Mouse (Mus musculus) CH12.LX (cell line): ENCODE measurements at regions not wholly inside any gene's neighbourhood (a gene's known extent, or its start where the extent isn't known, plus 50 kb on each side); places are given as distances from the start of the nearest gene placed in this dataset.

Experiments
- DNase-seq: peaks from one replicate; pipeline ENCODE4 v3.0.0-alpha.2; 2013; ENCODE audit errors: extremely low read depth
- H3K27ac ChIP-seq: 2 replicates; pipeline ENCODE4 v1.5.1; 2012; ENCODE audit warnings: low read depth, mild to moderate bottlenecking, control low read depth, moderate library complexity; ENCODE audit not compliant: insufficient read depth
- H3K27me3 ChIP-seq: replicated peaks from 2 replicates; pipeline ENCODE3; 2012; ENCODE audit warnings: inconsistent platforms
- H3K36me3 ChIP-seq, 2 experiments: replicated peaks in 1 of 2; 2 replicates each; pipeline versions ENCODE3 to v1.6.1; 2012; ENCODE audit warnings: inconsistent platforms in 1 of 2, low read length in 1 of 2, mild to moderate bottlenecking in 1 of 2, mixed read lengths in 1 of 2, moderate library complexity in 1 of 2; ENCODE audit not compliant: control insufficient read depth in 1 of 2, insufficient read depth in 1 of 2
- H3K4me1 ChIP-seq, 2 experiments: 2 replicates each; pipeline ENCODE4 v1.6.1; 2012; ENCODE audit warnings: inconsistent platforms in 1 of 2, moderate library complexity in 1 of 2; ENCODE audit not compliant: insufficient read depth in 2 of 2, control insufficient read depth in 1 of 2
- H3K4me2 ChIP-seq: 2 replicates; pipeline ENCODE4 v1.6.1; 2012; ENCODE audit warnings: low read depth, mild to moderate bottlenecking, control low read depth; ENCODE audit not compliant: poor library complexity, insufficient read depth, severe bottlenecking
- H3K4me3 ChIP-seq, 3 experiments: fragments of 150-350 bp in 1 of 3; sonication (generic) in 1 of 3; replicated peaks in 1 of 3; 2 replicates each; pipeline versions ENCODE3 to v1.5.1; 2011 to 2012; ENCODE audit warnings: low read depth in 2 of 3, low read length in 2 of 3, mild to moderate bottlenecking in 2 of 3, moderate library complexity in 2 of 3, control low read depth in 1 of 3, improper control_type of control experiment in 1 of 3, inconsistent platforms in 1 of 3, mixed read lengths in 1 of 3; ENCODE audit not compliant: poor library complexity in 1 of 3
- H3K79me2 ChIP-seq: replicated peaks from 2 replicates; pipeline ENCODE4 v1.6.1; 2012; ENCODE audit warnings: mild to moderate bottlenecking, moderate library complexity; ENCODE audit not compliant: control insufficient read depth, poor library complexity, insufficient read depth, severe bottlenecking; ENCODE audit errors: extremely low read depth
- H3K9ac ChIP-seq: 2 replicates; pipeline ENCODE4 v1.6.1; 2012; ENCODE audit warnings: low read depth, mild to moderate bottlenecking, control low read depth, moderate library complexity; ENCODE audit not compliant: insufficient read depth
- H3K9me3 ChIP-seq: replicated peaks from 2 replicates; pipeline ENCODE3; 2012; ENCODE audit warnings: low read length, inconsistent platforms, mixed read lengths
- BHLHE40 ChIP-seq: IDR thresholded peaks from 2 replicates; pipeline ENCODE4 v1.6.1; 2011; ENCODE audit warnings: mild to moderate bottlenecking, low read depth, low read length, improper control_type of control experiment
- CHD1 ChIP-seq: IDR thresholded peaks from 2 replicates; pipeline ENCODE4 v1.6.1; 2012; ENCODE audit warnings: low read depth, low read length, improper control_type of control experiment, inconsistent platforms
- CTCF ChIP-seq, 2 experiments: IDR thresholded peaks in 1 of 2; conservative IDR thresholded peaks in 1 of 2; 2 replicates each; pipeline ENCODE4 v1.5.1; 2011 to 2012; ENCODE audit warnings: low read depth in 2 of 2, low read length in 2 of 2, improper control_type of control experiment in 1 of 2, inconsistent platforms in 1 of 2, mild to moderate bottlenecking in 1 of 2, moderate library complexity in 1 of 2
- ELF1 ChIP-seq: IDR thresholded peaks from 2 replicates; pipeline ENCODE4 v1.6.1; 2014; ENCODE audit warnings: low read depth, mild to moderate bottlenecking, inconsistent platforms, low read length, improper control_type of control experiment
- EP300 ChIP-seq: IDR thresholded peaks from 2 replicates; pipeline ENCODE4 v1.6.1; 2011; ENCODE audit warnings: low read length, improper control_type of control experiment
- ETS1 ChIP-seq: conservative IDR thresholded peaks from 2 replicates; pipeline ENCODE4 v1.6.1; 2012; ENCODE audit warnings: low read depth, mild to moderate bottlenecking, inconsistent platforms, low read length, improper control_type of control experiment, moderate library complexity
- HCFC1 ChIP-seq: IDR thresholded peaks from 2 replicates; pipeline ENCODE4 v1.6.1; 2012; ENCODE audit warnings: low read depth, mild to moderate bottlenecking, inconsistent platforms, low read length, improper control_type of control experiment
- IRF4 ChIP-seq: IDR thresholded peaks from 2 replicates; pipeline ENCODE4 v1.6.1; 2014; ENCODE audit warnings: low read depth, mild to moderate bottlenecking, inconsistent platforms, low read length, improper control_type of control experiment
- JUN ChIP-seq: IDR thresholded peaks from 2 replicates; pipeline ENCODE4 v1.6.1; 2011; ENCODE audit warnings: low read depth, mild to moderate bottlenecking, low read length, improper control_type of control experiment, moderate library complexity; ENCODE audit not compliant: insufficient read depth
- JUND ChIP-seq: conservative IDR thresholded peaks from 2 replicates; pipeline ENCODE4 v1.6.1; 2011; ENCODE audit warnings: low read depth, low read length, improper control_type of control experiment
- KAT2A ChIP-seq: IDR thresholded peaks from 2 replicates; pipeline ENCODE4 v1.6.1; 2012; ENCODE audit warnings: low read length, improper control_type of control experiment, inconsistent platforms; ENCODE audit not compliant: insufficient replicate concordance
- MEF2A ChIP-seq: IDR thresholded peaks from 2 replicates; pipeline ENCODE4 v1.6.1; 2014; ENCODE audit warnings: low read depth, mild to moderate bottlenecking, inconsistent platforms, low read length, improper control_type of control experiment, borderline replicate concordance
- MXI1 ChIP-seq: IDR thresholded peaks from 2 replicates; pipeline ENCODE4 v1.6.1; 2011; ENCODE audit warnings: mild to moderate bottlenecking, low read depth, low read length, improper control_type of control experiment
- NELFE ChIP-seq: IDR thresholded peaks from 2 replicates; pipeline ENCODE4 v1.6.1; 2011; ENCODE audit warnings: low read depth, low read length, improper control_type of control experiment
- NRF1 ChIP-seq: IDR thresholded peaks from 2 replicates; pipeline ENCODE4 v1.6.1; 2014; ENCODE audit warnings: low read depth, mild to moderate bottlenecking, inconsistent platforms, low read length, improper control_type of control experiment, moderate library complexity
- PAX5 ChIP-seq: IDR thresholded peaks from 2 replicates; pipeline ENCODE4 v1.6.1; 2012; ENCODE audit warnings: low read length, inconsistent platforms, mixed read lengths
- POLR2A ChIP-seq: IDR thresholded peaks from 2 replicates; pipeline ENCODE4 v1.6.1; 2011; ENCODE audit warnings: low read depth, mild to moderate bottlenecking, improper control_type of control experiment, low read length
- POLR2AphosphoS2 ChIP-seq: IDR thresholded peaks from 2 replicates; pipeline ENCODE4 v1.6.1; 2011; ENCODE audit warnings: low read depth, low read length, improper control_type of control experiment
- RCOR1 ChIP-seq: conservative IDR thresholded peaks from 2 replicates; pipeline ENCODE4 v1.6.1; 2012; ENCODE audit warnings: low read depth, mild to moderate bottlenecking, inconsistent platforms, low read length, improper control_type of control experiment
- TBP ChIP-seq: conservative IDR thresholded peaks from 2 replicates; pipeline ENCODE4 v1.6.1; 2011; ENCODE audit warnings: low read depth, low read length, improper control_type of control experiment
- UBTF ChIP-seq: IDR thresholded peaks from 2 replicates; pipeline ENCODE4 v1.6.1; 2012; ENCODE audit warnings: low read depth, mild to moderate bottlenecking, inconsistent platforms, low read length, improper control_type of control experiment, moderate library complexity
- USF2 ChIP-seq: conservative IDR thresholded peaks from 2 replicates; pipeline ENCODE4 v1.6.1; 2011; ENCODE audit warnings: low read depth, low read length, improper control_type of control experiment
- ZKSCAN1 ChIP-seq: IDR thresholded peaks from 2 replicates; pipeline ENCODE4 v1.6.1; 2012; ENCODE audit warnings: low read depth, inconsistent platforms, low read length, improper control_type of control experiment, borderline replicate concordance
- ZMIZ1 ChIP-seq: IDR thresholded peaks from 2 replicates; pipeline ENCODE4 v1.6.1; 2012; ENCODE audit warnings: low read depth, mild to moderate bottlenecking, inconsistent platforms, low read length, improper control_type of control experiment
- dilution Hi-C: fragments of 300-500 bp; cut with MboI; formaldehyde crosslinking; loops from 2 replicates; pipeline ENCODE4 v1.14.3; 2020; ENCODE audit warnings: low sequenced_read_pairs; ENCODE audit not compliant: extremely low pct_unique_long_range_greater_than_20kb, extremely low pct_ligation_motif_present
- in situ Hi-C: fragments of 300-500 bp; cut with MboI; formaldehyde crosslinking; loops from 3 replicates; pipeline ENCODE4 v1.14.3; 2019; ENCODE audit warnings: low sequenced_read_pairs, low pct_ligation_motif_present, low pct_unique_long_range_greater_than_20kb, mixed read lengths

DNA sequence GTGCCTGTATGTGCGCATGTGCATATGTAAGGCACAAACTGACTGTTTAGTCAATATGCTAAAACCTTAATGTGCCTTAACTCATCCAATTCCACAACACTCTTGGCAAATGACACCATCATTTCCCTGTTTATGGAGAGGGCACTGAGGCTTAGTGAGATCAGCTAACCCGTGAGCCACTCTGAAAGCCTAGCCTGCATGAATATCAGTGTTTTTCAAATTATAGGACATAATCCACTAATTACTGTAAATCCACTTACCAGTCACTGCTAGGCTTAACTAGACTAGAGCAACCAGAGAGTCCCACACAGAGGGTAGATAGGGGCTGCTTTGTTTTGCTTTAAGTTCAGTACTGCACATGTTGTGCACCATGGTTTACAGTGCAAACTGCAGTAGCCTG lies 127.5 kb upstream of the Ankrd55 start:
- no peak overlapping the region for H3K4me2 ChIP-seq
- H3K4me3 ChIP-seq: no peak overlapping the region
- TF ChIP-seq NELFE (no peak), CHD1 (no peak), PAX5 (no peak), BHLHE40 (no peak), RCOR1 (no peak), USF2 (no peak), MXI1 (no peak), ELF1 (no peak), CTCF (conservative IDR thresholded peaks at IDR 0.05 in 1 of 2, IDR thresholded peaks at IDR 0.05 in 1 of 2; ENCODE audit: low read depth in 2 of 2, low read length in 2 of 2) (no peak), UBTF (no peak), HCFC1 (no peak)
- DNase-seq: no peak
- H3K36me3 ChIP-seq: no peaks in the 10 kb centered on the region
- peaks cover 2% of the 10 kb centered on the region for H3K9me3 ChIP-seq
- no peak overlapping the region for H3K9ac ChIP-seq
- no peak overlapping the region for H3K27ac ChIP-seq
- H3K27me3 ChIP-seq: no peaks in the 10 kb centered on the region
- peaks cover 3 to 8% of the 10 kb centered on the region in 2 experiments; a peak in 3 of 4 replicates for H3K4me1 ChIP-seq
- in situ Hi-C loops: no loop called here
- dilution Hi-C loops: no loop called here
- H3K79me2 ChIP-seq: no peaks in the 10 kb centered on the region

DNA sequence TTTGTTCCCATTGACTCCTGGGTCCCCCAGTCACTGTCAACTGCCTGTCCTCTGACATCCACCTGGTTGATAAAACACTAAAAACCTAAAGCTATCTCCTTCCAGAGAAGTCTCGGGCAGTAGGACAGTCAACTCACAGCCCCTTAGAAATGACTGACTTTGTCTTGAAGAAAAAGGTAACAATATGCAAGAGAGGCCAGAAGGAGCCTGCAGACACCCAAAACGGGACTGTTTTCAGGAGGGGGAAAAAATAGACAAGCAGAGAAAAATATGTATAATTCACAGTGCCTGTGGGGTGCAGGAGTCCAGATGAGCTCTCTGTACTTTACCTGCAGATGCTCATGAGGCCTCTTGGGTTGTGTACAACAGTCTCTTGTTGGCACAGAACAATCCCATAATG lies 126.4 kb upstream of the Ankrd55 start:
- H3K4me2 ChIP-seq: no peak overlapping the region
- no peaks in the 10 kb centered on the region for H3K36me3 ChIP-seq
- no peaks in the 10 kb centered on the region for H3K27me3 ChIP-seq
- dilution Hi-C loops: no loop called here
- no peak for DNase-seq
- in situ Hi-C loops: no loop called here
- H3K27ac ChIP-seq: no peak overlapping the region
- H3K9me3 ChIP-seq: peaks cover 2% of the 10 kb centered on the region
- no peaks in the 10 kb centered on the region for H3K79me2 ChIP-seq
- TF ChIP-seq POLR2A (no peak), POLR2AphosphoS2 (no peak), NRF1 (no peak), EP300 (no peak), ETS1 (no peak), KAT2A (no peak), USF2 (no peak), ZMIZ1 (no peak), CHD1 (no peak), IRF4 (no peak), ZKSCAN1 (no peak), PAX5 (no peak), JUND (no peak), MEF2A (no peak), TBP (no peak), JUN (no peak), ELF1 (no peak)
- TF ChIP-seq, all 38 proteins: peak for 0
- Histone ChIP-seq H3K4me1 (peaks cover 3 to 8% of the 10 kb centered on the region in 2 experiments; a peak in 3 of 4 replicates), H3K9ac (no peak overlapping the region), H3K4me3 (no peak overlapping the region)
